Mouse (Mus musculus): ENCODE results near the gene Slc1a5. TPM values are rescaled to one million over a fixed set of nuclear protein-coding genes. Genes with fewer than 3 reads are reported as not detected.

Gene Slc1a5
- total RNA-seq (2023; ENCODE audit: inconsistent age), result 169 to 191 TPM (median 177 TPM) in 4 replicates

GRCm38 (mm10) chr7:16780825-16781554 is at the start of gene Slc1a5:
Gene Slc1a5, plus strand, starts transcription at chr7:16781340.

DNA sequence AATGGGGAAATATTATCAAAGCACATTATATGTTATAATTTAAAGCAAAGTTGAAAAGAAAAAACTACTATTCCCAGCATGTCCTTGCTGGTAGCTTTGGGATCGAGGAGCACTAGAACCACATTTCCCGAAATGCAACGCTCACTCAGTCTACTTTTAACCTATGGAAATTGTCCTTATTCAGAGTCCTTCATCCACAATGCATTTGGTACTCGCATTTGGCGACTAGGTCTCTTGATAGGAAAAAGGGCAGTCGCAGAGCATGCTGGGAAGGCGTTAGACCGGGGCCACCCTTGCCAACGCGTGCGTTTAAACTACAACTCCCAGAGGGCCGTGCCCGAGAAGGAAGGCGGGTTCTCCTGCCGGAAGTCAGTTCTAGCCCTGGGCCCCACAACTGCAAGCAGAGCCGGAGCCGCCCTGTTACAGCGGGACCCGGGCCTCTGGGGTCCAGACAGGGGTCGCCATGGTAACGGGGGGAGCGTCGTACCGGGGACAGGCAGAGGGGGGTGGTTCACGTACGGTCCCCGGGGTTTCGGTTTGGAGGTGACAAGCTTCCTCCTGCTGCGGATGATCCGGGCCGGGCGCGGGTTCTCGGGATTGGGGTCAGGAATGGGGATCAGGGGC is 43.0 kb upstream of the Slc1a5 start, which contains the start of gene Ap2s1:
Gene Ap2s1 (plus strand): TSS at position 338 of the 624 bp plus-strand sequence.

GRCm38 (mm10) chr7:16815351-16815941 is 34.3 kb downstream of the Slc1a5 start, which contains the start of gene Strn4:
Gene Strn4, plus strand, starts transcription at chr7:16815889.

GRCm38 (mm10) chr7:16816475-16817122 is 35.5 kb downstream of the Slc1a5 start, which contains the start of gene Fkrp:
Gene Fkrp, minus strand, starts transcription at chr7:16816732.

DNA sequence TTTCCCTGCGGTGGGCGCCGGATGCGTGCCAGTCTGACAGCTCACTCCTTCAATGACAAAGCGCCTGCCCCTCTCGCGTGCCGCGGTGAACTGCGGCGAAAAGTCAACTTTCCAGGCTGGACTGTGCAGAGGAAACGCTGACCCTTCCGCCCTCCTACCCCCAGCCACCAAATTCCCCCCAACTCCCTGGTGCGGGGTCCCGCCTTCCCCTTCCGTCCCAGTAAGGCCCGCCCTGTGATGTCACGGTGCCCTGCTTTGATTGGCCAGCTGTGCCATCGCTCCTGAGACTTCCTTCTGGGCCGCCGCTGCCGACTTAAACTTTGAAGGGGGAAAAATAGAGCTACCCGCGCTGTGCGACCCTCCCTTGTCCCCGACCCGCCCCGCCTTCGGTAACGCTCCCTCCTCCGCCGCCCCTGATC is 61.5 kb downstream of the Slc1a5 start, which contains the start of gene Prkd2:
Gene Prkd2 (plus strand): TSS at position 258 of the 419 bp plus-strand sequence.

Other genes starting within 250 kb of the Slc1a5 start
- 18.4 to 22.2 TPM (median 21.3 TPM) in 4 replicates for gene Arhgap35, start 166.3 kb upstream of the Slc1a5 start, total RNA-seq (2023; ENCODE audit: inconsistent age)
- gene Ceacam15, start 105.6 kb upstream of the Slc1a5 start, total RNA-seq (2023; ENCODE audit: inconsistent age), result not detected in 4 replicates
- not detected in 4 replicates for gene Ceacam9, start 59.4 kb upstream of the Slc1a5 start, total RNA-seq (2023; ENCODE audit: inconsistent age)
- gene Ap2s1, start 42.9 kb upstream of the Slc1a5 start, total RNA-seq (2023; ENCODE audit: inconsistent age), result 70.4 to 91.1 TPM (median 83.8 TPM) in 4 replicates
- gene Strn4, start 34.5 kb downstream of the Slc1a5 start, total RNA-seq (2023; ENCODE audit: inconsistent age), result 120 to 167 TPM (median 130 TPM) in 4 replicates
- 23.7 to 27.9 TPM (median 25.9 TPM) in 4 replicates for gene Fkrp, start 35.4 kb downstream of the Slc1a5 start, total RNA-seq (2023; ENCODE audit: inconsistent age)
- gene Prkd2, start 61.6 kb downstream of the Slc1a5 start, total RNA-seq (2023; ENCODE audit: inconsistent age), result 229 to 250 TPM (median 238 TPM) in 4 replicates
- 0.26 TPM in 1 of 4 replicates, not detected in the others for gene Dact3, start 94.0 kb downstream of the Slc1a5 start, total RNA-seq (2023; ENCODE audit: inconsistent age)
- not detected in 4 replicates for gene Gng8, start 110.4 kb downstream of the Slc1a5 start, total RNA-seq (2023; ENCODE audit: inconsistent age)
- 0.16 TPM in 1 of 4 replicates, not detected in the others for gene Ptgir, start 125.2 kb downstream of the Slc1a5 start, total RNA-seq (2023; ENCODE audit: inconsistent age)
- gene Calm3, start 142.8 kb downstream of the Slc1a5 start, total RNA-seq (2023; ENCODE audit: inconsistent age), result 124 to 150 TPM (median 135 TPM) in 4 replicates
- gene Pnmal2, start 163.3 kb downstream of the Slc1a5 start, total RNA-seq (2023; ENCODE audit: inconsistent age), result 0.12 to 0.13 TPM in 2 of 4 replicates, not detected in the others
- not detected in 4 replicates for gene Pnmal1, start 178.3 kb downstream of the Slc1a5 start, total RNA-seq (2023; ENCODE audit: inconsistent age)
- 0.09 to 0.64 TPM (median 0.41 TPM) in 4 replicates for gene Gm42372, start 201.7 kb downstream of the Slc1a5 start, total RNA-seq (2023; ENCODE audit: inconsistent age)
- gene Ccdc8, start 211.4 kb downstream of the Slc1a5 start, total RNA-seq (2023; ENCODE audit: inconsistent age), result not detected in 4 replicates
- 135 to 168 TPM (median 151 TPM) in 4 replicates for gene Ppp5c, start 246.6 kb downstream of the Slc1a5 start, total RNA-seq (2023; ENCODE audit: inconsistent age)